Mouse (Mus musculus) thymus, adult 2 months (tissue): ENCODE data around the gene Gadl1.

ENCODE experiments used
- CTCF ChIP-seq: fragments of 200-500 bp; IDR thresholded peaks from 2 replicates; pipeline ENCODE4 v1.5.1; 2012; ENCODE audit warnings: mild to moderate bottlenecking, control low read depth, low read length, moderate library complexity, borderline replicate concordance; ENCODE audit not compliant: control insufficient read depth, poor library complexity, insufficient read depth; ENCODE audit errors: extremely low read depth
- POLR2A ChIP-seq: fragments of 200-500 bp; IDR thresholded peaks from 2 replicates; pipeline ENCODE4 v1.6.1; 2012; ENCODE audit warnings: mild to moderate bottlenecking, low read length, control low read depth, moderate library complexity; ENCODE audit not compliant: control insufficient read depth, poor library complexity, insufficient read depth; ENCODE audit errors: extremely low read depth

DNA sequence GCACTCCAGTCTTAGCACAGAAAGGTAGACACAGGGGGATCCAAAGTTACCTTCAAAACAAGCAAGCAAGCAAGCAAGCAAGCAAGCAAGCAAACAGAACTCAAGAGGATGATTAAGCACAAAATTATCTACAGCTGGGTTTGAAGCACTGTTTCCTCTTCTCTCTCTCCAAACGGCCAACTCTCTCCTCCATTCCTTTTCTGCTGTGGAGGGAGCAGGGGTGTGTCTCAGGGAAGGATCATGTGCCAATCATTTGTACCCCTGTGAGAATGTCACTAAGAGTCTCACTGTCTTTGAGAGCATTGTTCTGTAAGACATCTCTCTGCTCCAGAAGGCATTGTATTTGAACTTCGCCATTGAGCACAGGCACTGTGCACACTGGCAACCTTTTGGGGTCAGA lies 27.1 kb downstream of the Gadl1 start:
- no peak for TF ChIP-seq POLR2A
- no peak for TF ChIP-seq CTCF
